Mouse (Mus musculus): ENCODE data around the gene Wwtr1.

The Wwtr1 gene

GRCm38 (mm10) chr3:57440956-57441355, 134.8 kb downstream of the Wwtr1 start:
- no peak for DNase-seq

- no peak for DNase-seq
These were observed 140.3 kb downstream of the Wwtr1 start for GRCm38 (mm10) chr3:57435364-57435763.

GRCm38 (mm10) chr3:57431706-57432105, 144.0 kb downstream of the Wwtr1 start:
- DNase-seq, result no peak

- peak in 1 of 2 experiments; percentile 26 for DNase-seq
These were observed 146.2 kb downstream of the Wwtr1 start for GRCm38 (mm10) chr3:57429486-57429885.

- DNase-seq, result peak; percentile 22 to 38
These were observed 146.8 kb downstream of the Wwtr1 start for GRCm38 (mm10) chr3:57428682-57429464.

- DNase-seq, result no peak
These were observed 149.4 kb downstream of the Wwtr1 start for GRCm38 (mm10) chr3:57426351-57426750.

GRCm38 (mm10) chr3:57425089-57425730, 150.5 kb downstream of the Wwtr1 start, which contains the start of gene Tm4sf4:
TSS of gene Tm4sf4 (plus strand) at chr3:57425314.
- DNase-seq, result no peak

- no peak for DNase-seq
These were observed 155.1 kb downstream of the Wwtr1 start for GRCm38 (mm10) chr3:57420660-57421059.

- no peak for DNase-seq
These were observed 155.5 kb downstream of the Wwtr1 start for GRCm38 (mm10) chr3:57420233-57420632.

GRCm38 (mm10) chr3:57411535-57411934, 164.2 kb downstream of the Wwtr1 start:
- DNase-seq, result no peak
